Mouse (Mus musculus) cerebellum, postnatal 14 days (tissue): ENCODE results near the gene Pard6b.

ENCODE experiments used
- DNase-seq, 2 experiments: peaks; one replicate each; pipeline ENCODE4 v3.0.0; 2021; ENCODE audit warnings: mixed read lengths in 2 of 2

The Pard6b gene

GRCm38 (mm10) chr2:168137161-168137560 is 56.4 kb downstream of the Pard6b start:
- peak; percentile 39 for DNase-seq

GRCm38 (mm10) chr2:168143794-168144193 is 63.0 kb downstream of the Pard6b start:
- peak; percentile 31 to 44 for DNase-seq

GRCm38 (mm10) chr2:168145437-168145836 is 64.6 kb downstream of the Pard6b start:
- DNase-seq: no peak

GRCm38 (mm10) chr2:168147722-168148432 is 67.1 kb downstream of the Pard6b start:
- DNase-seq: no peak

GRCm38 (mm10) chr2:168149241-168149640 is 68.4 kb downstream of the Pard6b start:
- DNase-seq: no peak
